Mouse (Mus musculus): Measurements from ENCODE around the gene Foxo3.

Foxo3 gene

GRCm38 (mm10) chr10:42174283-42174682 is 102.3 kb downstream of the Foxo3 start:
- DNase-seq, result no peak

- DNase-seq, result no peak
Observed at GRCm38 (mm10) chr10:42173839-42174238, 102.7 kb downstream of the Foxo3 start.

GRCm38 (mm10) chr10:42170889-42171347 is 105.6 kb downstream of the Foxo3 start:
- DNase-seq, result peak; percentile 44

GRCm38 (mm10) chr10:42170201-42170600 is 106.4 kb downstream of the Foxo3 start:
- DNase-seq, result no peak

- no peak for DNase-seq
Observed at GRCm38 (mm10) chr10:42154727-42155126, 121.8 kb downstream of the Foxo3 start.

- DNase-seq, result no peak
Observed at GRCm38 (mm10) chr10:42152426-42153205, 123.9 kb downstream of the Foxo3 start.

- DNase-seq, result no peak
Observed at GRCm38 (mm10) chr10:42149767-42150166, 126.8 kb downstream of the Foxo3 start.

GRCm38 (mm10) chr10:42148326-42148725 is 128.2 kb downstream of the Foxo3 start:
- DNase-seq, result peak; percentile 49

- DNase-seq, result peak; percentile 51
Observed at GRCm38 (mm10) chr10:42145221-42145620, 131.3 kb downstream of the Foxo3 start.

GRCm38 (mm10) chr10:42144788-42145187 is 131.8 kb downstream of the Foxo3 start:
- no peak for DNase-seq

GRCm38 (mm10) chr10:42144176-42144575 is 132.4 kb downstream of the Foxo3 start:
- DNase-seq, result no peak

GRCm38 (mm10) chr10:42142791-42143190 is 133.8 kb downstream of the Foxo3 start:
- DNase-seq, result no peak

- DNase-seq, result no peak
Observed at GRCm38 (mm10) chr10:42142081-42142480, 134.5 kb downstream of the Foxo3 start.

- no peak for DNase-seq
Observed at GRCm38 (mm10) chr10:42139749-42140148, 136.8 kb downstream of the Foxo3 start.

- DNase-seq, result peak; percentile 68
Observed at GRCm38 (mm10) chr10:42134759-42135702, 141.5 kb downstream of the Foxo3 start.
